Mouse (Mus musculus) left cerebral cortex, adult 9 months (tissue): ENCODE results near the gene Col26a1.
A peak's percentile ranks its signal among the peaks of the same experiment; 100 is the strongest.
"Not testable (repeated sequence)": the region's sequence is repeated elsewhere in the genome, so short reads cannot be mapped to it uniquely, and the experiment has no call there.

Source experiments
- DNase-seq, 2 experiments: peaks; one replicate each; pipeline ENCODE4 v3.0.0; 2022; ENCODE audit warnings: low spot score in 2 of 2

Gene Col26a1

GRCm38 (mm10) chr5:136753176-136753575 lies 129.8 kb downstream of the Col26a1 start:
- DNase-seq, result not testable (repeated sequence)

- no peak for DNase-seq
Observed at GRCm38 (mm10) chr5:136752104-136752503, 130.9 kb downstream of the Col26a1 start.

- no peak for DNase-seq
Observed at GRCm38 (mm10) chr5:136746596-136746995, 136.4 kb downstream of the Col26a1 start.

- no peak for DNase-seq
Observed at GRCm38 (mm10) chr5:136738918-136739317, 144.1 kb downstream of the Col26a1 start.

GRCm38 (mm10) chr5:136726271-136726670 lies 156.7 kb downstream of the Col26a1 start:
- DNase-seq, result not testable (repeated sequence)

- DNase-seq, result no peak
Observed at GRCm38 (mm10) chr5:136721596-136721995, 161.4 kb downstream of the Col26a1 start.

- no peak for DNase-seq
Observed at GRCm38 (mm10) chr5:136718656-136719055, 164.4 kb downstream of the Col26a1 start.

GRCm38 (mm10) chr5:136717573-136717854 lies 165.5 kb downstream of the Col26a1 start:
- DNase-seq, result no peak

- DNase-seq, result no peak
Observed at GRCm38 (mm10) chr5:136716696-136717572, 166.1 kb downstream of the Col26a1 start.

- DNase-seq, result peak in 1 of 2 experiments; percentile 20
Observed at GRCm38 (mm10) chr5:136714879-136715278, 168.1 kb downstream of the Col26a1 start.

GRCm38 (mm10) chr5:136714232-136714875 lies 168.7 kb downstream of the Col26a1 start:
- DNase-seq, result no peak

- no peak for DNase-seq
Observed at GRCm38 (mm10) chr5:136710742-136711141, 172.3 kb downstream of the Col26a1 start.

GRCm38 (mm10) chr5:136708116-136708515 lies 174.9 kb downstream of the Col26a1 start:
- no peak for DNase-seq

- peak in 1 of 2 experiments; percentile 65 for DNase-seq
Observed at GRCm38 (mm10) chr5:136706803-136707202, 176.2 kb downstream of the Col26a1 start.

- DNase-seq, result no peak
Observed at GRCm38 (mm10) chr5:136705532-136705931, 177.5 kb downstream of the Col26a1 start.

- no peak for DNase-seq
Observed at GRCm38 (mm10) chr5:136704151-136704550, 178.9 kb downstream of the Col26a1 start.

GRCm38 (mm10) chr5:136703751-136704150 lies 179.3 kb downstream of the Col26a1 start:
- peak in 1 of 2 experiments; percentile 74 for DNase-seq

GRCm38 (mm10) chr5:136702159-136702725 lies 180.8 kb downstream of the Col26a1 start:
- no peak for DNase-seq

GRCm38 (mm10) chr5:136697618-136698017 lies 185.4 kb downstream of the Col26a1 start:
- no peak for DNase-seq

- DNase-seq, result no peak
Observed at GRCm38 (mm10) chr5:136696516-136696915, 186.5 kb downstream of the Col26a1 start.

GRCm38 (mm10) chr5:136694976-136695375 lies 188.0 kb downstream of the Col26a1 start:
- no peak for DNase-seq

GRCm38 (mm10) chr5:136693418-136693817 lies 189.6 kb downstream of the Col26a1 start:
- DNase-seq, result no peak

- no peak for DNase-seq
Observed at GRCm38 (mm10) chr5:136692784-136693183, 190.2 kb downstream of the Col26a1 start, which contains the start of gene Myl10. TSS of gene Myl10 (plus strand) at chr5:136693146.
